Mouse (Mus musculus) embryo, embryonic 10 days (tissue): ENCODE results near the gene Chst4.

Experiments used
- DNase-seq: peaks from one replicate; pipeline ENCODE4 v3.0.0-alpha.2; 2015; ENCODE audit warnings: low spot score

Chst4 gene

GRCm38 (mm10) chr8:110006312-110007023 is 33.1 kb downstream of the Chst4 start:
- DNase-seq, result peak; percentile 7

- no peak for DNase-seq
Observed at GRCm38 (mm10) chr8:110004300-110004699, 35.2 kb downstream of the Chst4 start.

- peak; percentile 49 for DNase-seq
Observed at GRCm38 (mm10) chr8:110002953-110003352, 36.6 kb downstream of the Chst4 start.

DNA sequence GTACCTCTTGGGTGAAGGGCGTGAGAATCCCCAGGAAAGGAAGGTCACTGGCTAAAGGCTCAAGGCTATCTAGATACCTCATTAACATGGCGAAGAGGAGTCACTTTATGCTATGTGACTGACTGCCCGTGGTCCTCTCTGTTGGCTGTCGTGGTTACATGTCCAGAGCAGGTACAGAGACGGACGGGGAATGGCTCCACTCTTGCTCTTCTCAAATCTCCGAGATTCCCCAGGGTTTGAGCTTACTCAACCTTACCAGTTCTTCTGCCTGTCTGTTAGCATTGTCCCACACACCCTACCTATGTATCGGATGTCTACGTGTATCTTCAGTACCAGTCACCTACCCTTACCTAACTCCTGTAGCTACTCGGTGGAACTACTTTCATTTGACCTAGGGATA is 39.6 kb downstream of the Chst4 start:
- no peak for DNase-seq

DNA sequence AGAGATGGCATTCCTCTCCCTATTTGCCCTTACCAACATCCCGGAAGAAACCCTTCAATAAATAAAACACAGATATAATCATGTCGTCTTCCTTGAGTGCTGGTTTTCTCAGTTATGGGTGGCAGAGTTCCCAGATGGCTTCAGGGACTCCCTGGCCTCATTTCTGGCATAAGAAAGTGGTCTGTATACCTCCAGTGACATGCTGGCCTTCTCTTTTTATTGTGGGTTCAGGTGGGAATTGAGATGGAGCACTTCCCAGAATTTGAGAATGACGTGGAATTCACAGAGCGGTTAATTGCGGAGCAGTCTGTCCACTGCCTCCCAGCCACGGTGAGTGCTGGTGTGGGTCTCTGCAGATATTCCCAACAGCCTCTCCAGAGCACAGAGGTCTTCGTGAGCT is 41.5 kb downstream of the Chst4 start:
- DNase-seq, result no peak

DNA sequence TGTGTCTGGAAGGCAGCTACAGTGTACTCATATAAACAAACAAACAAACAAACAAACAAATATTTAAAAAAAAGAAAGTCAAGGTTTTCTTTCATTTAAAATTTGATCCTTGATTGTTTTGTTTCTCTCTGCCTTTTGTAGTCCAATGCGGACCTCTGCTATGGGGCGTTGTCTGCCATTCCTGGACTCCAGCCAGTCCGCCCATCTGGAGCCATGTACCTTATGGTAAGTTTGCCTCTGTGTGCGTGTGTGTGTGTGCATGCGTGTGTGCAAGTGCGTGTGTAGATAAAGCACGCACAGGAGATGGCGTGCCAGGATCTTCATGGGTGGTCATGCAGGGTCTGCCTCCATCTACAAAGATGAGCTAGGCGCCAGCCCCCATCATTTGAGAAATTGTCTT is 42.2 kb downstream of the Chst4 start:
- DNase-seq, result no peak

DNA sequence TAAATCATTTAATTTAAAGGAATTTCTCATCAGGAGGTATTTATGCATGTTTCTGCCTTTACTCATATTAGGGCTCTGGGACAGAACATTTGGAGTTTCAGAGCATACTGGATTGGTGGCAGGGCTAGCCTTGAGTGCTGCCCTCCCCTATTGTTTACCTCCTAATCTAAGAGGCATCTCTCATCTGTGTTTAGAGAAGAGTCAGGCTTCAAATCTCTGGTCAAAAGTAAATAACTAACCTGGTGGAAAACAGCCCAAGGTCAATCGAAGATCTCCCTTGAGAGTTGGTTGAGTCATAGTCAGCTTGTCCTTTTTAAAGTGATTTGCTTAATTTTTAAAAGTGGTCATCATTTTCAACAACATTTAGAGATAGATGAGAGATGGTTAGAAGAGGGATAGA is 46.6 kb downstream of the Chst4 start:
- no peak for DNase-seq

DNA sequence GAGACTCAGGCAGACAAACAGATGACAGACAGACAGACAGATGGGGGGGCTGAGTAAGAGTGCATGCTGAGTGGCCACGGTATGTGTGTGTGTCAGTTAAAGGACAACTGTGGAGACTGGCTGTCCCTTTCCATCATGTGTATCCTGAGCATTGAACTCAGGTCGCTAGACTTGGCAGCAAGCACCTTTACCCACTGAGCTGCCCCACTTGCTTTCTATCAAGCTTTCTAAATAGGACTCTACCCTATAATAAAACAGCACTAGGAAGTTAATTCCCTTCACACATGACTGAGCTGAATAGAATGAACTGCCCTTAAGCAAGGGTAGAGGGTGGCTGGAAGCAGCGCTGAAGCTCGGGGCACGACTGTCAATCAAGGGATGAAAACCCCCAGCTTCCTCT is 47.4 kb downstream of the Chst4 start:
- no peak for DNase-seq

GRCm38 (mm10) chr8:109990224-109990623 is 49.3 kb downstream of the Chst4 start, which contains the start of gene Tat:
Tat (plus strand) TSS chr8:109990437.
- DNase-seq, result no peak

DNA sequence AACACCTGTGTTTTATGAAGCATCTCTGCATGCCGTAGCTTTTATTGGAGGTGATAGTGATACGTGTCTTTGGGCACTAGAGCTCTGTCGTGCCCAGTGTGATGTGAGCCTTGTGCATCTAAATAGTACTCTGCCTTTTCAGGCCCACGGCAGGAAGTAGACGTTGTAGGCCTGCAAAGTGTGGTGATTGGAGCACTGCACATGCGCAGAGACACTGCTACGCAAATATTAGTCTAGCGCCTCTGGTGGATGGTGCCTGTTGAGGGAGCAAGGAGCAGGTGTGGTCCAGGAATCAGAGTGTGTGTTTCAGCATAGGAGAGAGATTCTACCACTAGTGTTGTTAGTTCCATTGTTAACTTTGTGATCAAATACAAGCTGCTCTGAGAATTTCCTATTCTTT is 50.4 kb downstream of the Chst4 start:
- no peak for DNase-seq

- no peak for DNase-seq
Observed at GRCm38 (mm10) chr8:109987776-109988175, 51.8 kb downstream of the Chst4 start.

- DNase-seq, result no peak
Observed at GRCm38 (mm10) chr8:109986384-109986783, 53.2 kb downstream of the Chst4 start.

- no peak for DNase-seq
Observed at GRCm38 (mm10) chr8:109983944-109984343, 55.6 kb downstream of the Chst4 start.

DNA sequence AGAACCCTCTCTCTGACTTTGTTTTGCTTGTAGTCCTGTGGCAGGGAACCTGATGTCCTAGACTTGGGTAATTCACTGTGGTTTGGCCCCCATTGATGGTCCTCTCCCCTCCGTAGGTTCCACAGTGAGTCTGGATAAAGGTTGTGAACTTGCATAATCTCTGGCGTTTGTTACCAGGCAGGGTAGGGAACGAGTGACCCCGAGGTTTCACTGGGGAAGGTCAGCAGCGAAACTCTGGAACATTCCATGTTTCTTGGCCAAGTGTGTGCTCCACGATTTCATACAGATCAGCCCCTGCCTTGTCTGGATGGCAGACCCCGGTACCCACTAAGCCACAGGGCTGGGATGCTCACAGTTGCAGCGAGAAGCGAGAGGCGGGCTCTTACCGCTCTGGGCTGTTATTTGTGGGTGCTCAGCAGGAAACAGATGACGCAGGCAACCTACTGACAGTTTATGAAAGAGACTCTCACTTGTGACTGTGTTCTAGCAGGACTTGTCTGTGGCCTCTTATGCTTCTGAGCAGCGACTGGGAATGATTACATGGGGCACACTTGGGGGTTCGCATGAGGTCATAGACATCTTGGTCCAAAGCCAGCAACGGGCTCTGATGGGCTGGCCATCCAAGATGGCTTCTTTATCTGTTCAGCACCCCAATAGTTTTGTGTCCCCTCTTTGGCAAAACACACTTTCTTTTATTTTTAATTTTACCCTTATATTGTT is 57.0 kb downstream of the Chst4 start:
- DNase-seq, result no peak

DNA sequence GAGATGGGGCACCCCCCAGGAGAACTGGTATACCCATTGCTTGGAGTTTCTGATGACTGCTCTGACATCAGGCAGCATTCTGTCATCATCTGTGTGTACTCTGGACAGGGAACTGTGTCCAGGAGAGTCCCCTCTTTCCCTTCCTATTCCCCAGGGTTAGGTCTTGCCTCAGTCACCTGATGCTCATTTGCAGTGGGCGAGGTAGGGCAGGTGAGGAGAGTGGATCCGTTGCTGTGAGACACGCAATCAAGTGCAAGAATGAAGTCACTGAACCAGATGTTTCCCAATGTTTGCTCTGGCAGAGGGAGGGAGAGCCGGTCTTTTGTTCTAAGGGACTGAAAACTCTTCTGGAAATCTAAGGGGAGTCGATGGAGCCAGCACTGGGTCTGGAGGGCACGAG is 60.2 kb downstream of the Chst4 start:
- DNase-seq, result no peak
